Mouse (Mus musculus): ENCODE measurements around the gene Chst4.
"Not testable (repeated sequence)": the region's sequence is repeated elsewhere in the genome, so short reads cannot be mapped to it uniquely, and the experiment has no call there.

Gene Chst4

DNA sequence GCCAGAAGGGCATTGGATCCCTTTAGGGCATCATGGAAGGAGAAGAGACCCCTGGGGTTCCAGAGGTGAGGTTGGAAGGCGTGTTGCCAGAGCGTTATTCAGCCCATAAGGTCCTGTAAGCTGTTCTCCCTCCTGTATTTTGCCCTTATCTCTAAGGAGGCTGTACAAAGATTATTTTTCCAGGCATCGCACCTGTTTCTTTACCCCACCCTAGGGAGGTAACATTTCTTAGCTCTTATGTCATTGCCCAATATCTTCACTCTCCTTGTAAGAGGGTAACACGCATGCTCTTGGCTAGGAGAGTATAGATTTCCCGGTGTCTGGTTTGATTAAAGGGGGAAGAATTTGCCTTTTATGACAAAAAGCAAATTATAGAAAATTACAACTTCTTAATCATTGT is at the start of gene Chst4:
TSS of gene Chst4 (minus strand) at position 82 of the 400 bp plus-strand sequence.
- DNase-seq (ENCODE audit: low read depth, low spot score) = no peak

DNA sequence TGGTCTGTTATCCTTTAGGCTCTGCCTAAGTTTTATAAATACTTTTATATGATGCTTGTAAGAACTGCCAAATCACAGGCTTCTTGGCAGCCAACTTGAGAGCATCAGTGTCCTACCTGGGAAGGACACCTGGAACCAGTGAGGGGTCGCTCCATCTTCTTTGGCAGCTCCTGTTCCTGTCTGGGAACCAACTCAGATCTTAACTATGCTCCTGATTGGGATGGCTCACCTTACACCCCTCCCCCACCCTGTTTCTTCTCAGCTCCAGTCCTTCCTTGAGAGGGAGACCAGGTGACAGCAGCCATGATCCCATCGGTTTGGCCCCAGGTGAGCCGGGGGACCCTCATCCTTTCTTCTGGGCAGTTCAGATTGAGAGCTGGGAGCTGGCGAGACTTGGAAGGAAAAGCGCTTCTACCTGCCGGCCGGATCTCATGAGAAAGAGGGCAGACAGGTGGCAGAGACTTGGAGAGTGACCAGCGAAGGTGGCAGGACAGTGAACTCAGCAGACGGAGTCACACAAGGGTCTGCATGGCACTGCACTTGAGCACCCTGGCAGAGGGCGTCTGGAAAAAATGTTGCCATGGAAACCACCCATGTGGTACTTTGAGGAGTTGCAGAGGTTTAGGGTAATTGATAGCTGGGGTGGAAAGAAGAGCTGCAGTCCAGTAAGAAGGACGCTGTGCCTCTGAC is 43.0 kb upstream of the Chst4 start:
- peak; percentile 2 for DNase-seq (ENCODE audit: low read depth, low spot score)

DNA sequence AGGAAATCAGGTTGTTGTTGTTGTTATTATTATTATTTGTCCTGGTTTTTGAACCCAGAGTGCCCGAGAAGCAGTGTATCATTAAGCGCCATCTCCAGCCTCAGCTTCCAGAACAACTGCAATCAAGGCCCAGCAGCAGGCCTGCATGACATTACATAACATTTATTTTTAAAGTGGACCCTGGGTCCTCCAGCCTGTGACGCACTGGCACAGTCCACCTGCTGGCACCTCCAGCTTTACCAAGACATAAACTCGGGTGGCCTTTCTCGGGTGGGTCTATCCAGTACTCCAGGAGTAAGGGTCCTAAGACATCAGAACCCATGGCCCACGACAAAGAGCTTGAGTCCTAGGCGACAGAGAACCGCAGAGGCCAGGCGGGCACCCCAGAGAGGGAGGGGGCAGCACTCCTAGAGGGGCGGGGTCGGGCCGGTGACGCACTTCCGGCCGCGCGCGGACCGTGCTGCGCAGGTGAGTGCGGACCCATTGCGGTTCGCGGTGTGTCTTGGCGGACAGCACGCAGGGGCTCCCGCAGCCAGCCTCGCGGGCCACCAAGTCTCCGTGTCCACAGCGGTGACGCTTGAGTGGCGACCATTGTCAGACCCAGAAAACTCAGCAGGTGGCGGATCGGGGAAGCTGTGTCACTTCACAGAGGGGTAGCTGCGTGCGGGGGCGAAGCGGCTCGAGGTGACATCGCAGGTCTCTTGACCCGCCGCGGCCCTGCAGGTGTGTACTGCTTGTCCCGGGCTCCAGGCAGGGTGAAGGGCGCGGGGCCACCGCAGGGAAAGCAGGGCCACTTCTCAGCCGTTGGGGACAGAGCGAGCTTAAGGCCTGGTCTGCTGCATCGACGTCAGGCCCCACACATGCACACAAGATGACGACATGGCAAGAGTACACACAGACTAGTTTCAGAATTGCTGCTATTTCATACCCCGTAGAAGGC is 40.0 kb upstream of the Chst4 start, which contains the start of gene Zfp612:
TSS of gene Zfp612 (plus strand) at position 465 of the 940 bp plus-strand sequence.
- DNase-seq (ENCODE audit: low read depth, low spot score) = peak; percentile 45

DNA sequence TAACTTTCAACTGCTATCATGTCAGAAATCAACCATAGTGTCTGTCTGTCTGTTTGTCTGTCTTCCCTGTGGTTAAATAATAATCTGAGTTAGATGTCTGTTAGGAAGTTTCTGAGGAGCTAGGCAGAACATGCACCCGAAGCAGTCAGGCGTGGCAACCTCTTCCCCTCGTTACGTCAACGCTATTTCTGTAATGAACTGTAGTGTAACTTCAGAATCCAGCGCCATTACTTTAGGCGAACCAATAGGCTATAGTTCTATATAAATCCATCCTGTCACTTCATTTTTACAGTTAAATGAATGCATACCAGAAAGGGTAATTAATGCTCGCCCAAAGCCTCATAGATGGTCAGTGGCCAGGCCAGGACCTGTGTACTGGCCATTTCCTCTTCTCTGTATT is 35.0 kb upstream of the Chst4 start:
- DNase-seq (ENCODE audit: low read depth, low spot score) = no peak

DNA sequence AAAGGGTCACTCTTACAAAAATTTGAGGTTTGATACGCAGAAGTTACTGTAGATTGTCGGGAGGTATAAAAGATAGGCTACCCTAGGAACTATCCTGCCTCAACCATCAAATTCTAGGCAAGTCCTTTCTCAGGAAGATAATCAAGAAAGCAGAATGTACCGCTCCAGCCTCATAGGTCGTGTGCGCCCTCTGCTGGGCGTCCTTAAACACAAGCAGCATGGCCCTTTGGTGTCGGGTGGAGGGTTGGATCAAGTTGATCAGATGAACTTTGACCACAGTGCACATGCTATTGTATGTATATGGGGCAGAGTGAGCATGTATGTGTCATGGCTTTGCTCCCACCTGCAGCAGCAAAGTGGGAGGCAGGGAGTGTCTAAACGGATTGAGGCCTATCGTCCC is 32.1 kb upstream of the Chst4 start:
- DNase-seq (ENCODE audit: low read depth, low spot score) = peak; percentile 78

DNA sequence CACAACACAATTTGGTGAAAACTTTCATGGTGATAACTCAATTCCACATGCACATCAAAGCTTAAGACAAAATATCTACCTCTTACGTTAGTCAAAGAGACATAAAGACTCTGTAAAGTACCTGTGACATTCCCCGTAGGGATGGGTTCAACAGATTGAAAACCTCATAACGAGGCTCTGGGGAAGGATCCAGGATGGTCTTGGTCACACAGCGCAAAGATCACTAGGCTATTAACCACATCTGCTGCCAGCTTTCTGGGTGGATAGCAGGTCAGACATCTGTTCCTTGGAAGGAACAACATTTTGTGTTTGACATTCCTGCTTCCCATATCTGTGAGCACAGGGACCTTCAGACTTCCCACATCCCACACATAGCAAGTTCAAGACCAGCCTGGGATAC is 30.2 kb upstream of the Chst4 start:
- no peak for DNase-seq (ENCODE audit: low read depth, low spot score)

DNA sequence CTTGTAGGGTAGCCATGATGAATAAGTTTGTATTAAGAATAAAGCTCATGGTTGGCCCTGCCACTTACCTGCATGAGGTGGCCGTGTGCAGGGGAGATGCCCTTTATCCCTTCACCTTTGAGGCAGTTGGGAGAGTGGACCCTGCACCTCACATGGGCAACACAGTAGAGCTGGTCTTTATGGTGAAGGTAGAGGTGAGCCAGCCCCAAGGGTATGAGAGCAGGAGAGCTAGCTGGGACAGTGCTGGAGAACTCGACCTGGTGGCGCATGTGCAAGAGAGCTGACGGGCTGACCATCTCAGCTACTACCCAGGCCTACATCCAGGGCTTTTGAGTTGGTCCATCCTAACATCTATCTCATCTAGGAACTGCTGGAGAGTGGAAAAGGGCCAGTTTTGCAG is 26.1 kb upstream of the Chst4 start:
- no peak for DNase-seq (ENCODE audit: low read depth, low spot score)

DNA sequence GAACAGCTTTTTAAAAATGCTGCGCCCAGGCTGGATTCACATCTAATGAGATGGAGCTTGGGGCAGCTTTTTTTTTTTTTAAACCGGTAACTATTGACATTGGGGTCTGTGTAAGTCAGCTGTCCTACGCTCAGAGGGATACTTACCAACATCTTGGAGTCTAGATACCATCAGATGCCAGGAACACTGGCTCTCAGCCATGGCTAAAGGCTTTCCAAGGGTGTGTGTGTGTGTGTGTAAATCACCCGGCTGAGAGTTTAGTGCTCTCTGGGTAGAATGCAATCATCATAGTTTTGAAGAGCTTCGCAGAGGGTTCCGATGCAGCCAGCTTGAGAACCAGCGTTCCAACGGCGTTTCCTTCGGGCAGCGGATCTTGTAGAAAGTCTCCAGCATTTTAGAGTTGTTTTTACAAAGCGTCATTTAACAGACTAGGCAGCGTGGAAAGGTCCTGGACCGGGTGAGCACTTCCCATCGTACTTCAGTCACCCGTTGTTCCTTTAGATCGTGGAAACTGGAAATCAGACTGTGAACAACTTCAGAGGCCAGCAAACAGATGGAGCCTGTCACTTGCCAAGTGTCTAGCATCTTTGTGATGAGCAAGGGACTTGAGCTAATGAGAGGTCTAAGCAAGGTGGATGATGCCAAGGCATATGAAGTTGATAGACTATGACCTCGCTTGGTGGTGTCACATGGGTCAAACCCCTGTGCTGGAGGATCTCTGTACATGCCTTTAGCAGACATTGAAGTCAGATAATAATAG is 25.2 kb upstream of the Chst4 start:
- DNase-seq (ENCODE audit: low read depth, low spot score) = no peak

DNA sequence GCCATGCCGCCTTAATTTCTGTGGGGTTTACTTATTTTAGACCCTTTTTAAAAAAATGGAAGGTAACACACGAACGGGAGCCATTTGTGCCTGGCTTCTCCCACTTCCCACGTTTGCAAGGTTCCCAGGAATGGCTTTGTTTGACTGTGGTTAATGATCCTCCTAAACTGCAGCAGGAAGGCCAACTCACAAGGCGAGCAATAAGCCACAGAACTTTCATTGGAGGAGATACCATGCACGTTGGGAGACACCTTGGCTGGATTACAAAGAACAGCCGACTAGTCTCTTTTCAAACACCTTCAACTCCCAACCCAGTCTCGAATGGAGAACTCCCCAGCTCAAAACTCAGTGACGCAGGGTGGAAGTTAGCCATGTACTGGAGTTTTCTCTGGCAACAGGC is 24.6 kb upstream of the Chst4 start:
- DNase-seq (ENCODE audit: low read depth, low spot score) = no peak

DNA sequence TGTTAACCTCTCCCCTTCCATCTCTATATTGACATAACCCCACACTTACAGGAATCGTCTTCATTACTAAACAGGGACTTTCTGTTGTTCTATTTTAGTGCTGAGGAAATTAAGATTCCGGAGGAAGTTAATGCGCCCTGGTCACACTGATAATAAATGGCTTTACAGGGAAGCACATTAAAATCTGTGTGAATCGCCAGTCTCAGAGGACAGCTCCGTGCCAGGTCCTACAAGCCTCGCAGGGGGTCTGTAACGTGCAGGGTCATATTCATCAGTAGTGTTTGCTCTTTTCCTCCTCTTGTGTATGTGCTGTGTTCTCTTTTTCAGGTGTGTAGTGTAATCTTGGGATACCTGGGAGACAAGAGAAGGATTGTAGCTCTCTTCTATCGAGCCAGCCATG is 18.7 kb upstream of the Chst4 start:
- no peak for DNase-seq (ENCODE audit: low read depth, low spot score)

DNA sequence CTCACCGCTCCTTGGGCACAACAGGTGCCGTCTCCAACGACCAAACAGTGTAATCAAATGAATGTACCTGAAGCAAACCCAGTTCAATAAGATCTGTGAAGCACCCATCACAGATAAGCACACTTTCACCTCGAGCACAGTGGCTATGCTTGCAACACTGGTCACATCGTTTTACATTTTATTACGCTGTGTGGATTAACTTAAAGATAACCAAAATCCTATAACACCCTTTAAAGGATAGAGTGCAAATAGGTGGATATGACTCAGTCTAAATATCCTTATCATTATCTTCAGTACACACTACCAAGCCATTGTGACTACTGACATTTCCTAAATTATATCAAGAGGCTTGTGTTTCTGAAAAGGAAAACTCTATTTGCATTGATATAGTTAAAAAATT is 11.7 kb upstream of the Chst4 start:
- DNase-seq (ENCODE audit: low read depth, low spot score) = no peak

DNA sequence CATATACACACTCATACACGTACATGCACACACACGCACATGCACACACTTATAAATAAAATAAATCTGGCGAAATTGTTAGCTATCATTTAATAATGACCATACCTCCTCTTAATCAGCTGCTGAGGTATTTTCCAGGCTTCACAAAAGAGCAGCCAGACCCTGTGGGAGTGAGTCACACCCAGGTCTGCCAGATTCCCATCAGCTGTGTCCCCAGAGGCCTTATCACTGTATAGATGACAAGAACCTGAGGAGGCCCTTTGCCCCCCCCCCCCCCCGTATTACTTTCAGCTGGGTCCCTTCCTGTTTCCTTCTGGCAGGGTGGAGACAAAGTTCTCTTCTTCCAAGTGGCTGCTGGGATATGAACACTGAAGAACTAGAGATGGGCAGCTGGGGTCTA is 969 bp upstream of the Chst4 start:
- DNase-seq (ENCODE audit: low read depth, low spot score) = no peak

DNA sequence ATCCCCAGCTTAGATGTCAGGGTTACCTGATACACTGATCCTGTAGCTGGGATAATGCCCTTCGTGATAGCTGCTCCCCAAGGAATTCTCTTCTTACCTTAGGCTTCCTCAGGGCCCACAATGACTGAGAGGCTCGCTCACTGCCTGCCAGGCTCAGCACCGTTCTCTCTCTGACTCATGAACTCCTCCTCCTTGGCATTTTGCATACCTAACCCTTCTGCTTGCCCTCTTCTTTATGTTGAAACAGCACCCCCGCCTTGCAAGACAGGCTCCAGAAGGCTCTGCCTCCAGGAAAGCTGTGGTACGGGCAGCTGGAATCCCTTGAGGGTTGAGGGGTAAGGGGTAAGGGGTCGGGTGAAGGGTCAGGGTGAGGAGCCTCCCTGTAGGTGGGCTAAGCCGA is 324 bp downstream of the Chst4 start:
- no peak for DNase-seq (ENCODE audit: low read depth, low spot score)

DNA sequence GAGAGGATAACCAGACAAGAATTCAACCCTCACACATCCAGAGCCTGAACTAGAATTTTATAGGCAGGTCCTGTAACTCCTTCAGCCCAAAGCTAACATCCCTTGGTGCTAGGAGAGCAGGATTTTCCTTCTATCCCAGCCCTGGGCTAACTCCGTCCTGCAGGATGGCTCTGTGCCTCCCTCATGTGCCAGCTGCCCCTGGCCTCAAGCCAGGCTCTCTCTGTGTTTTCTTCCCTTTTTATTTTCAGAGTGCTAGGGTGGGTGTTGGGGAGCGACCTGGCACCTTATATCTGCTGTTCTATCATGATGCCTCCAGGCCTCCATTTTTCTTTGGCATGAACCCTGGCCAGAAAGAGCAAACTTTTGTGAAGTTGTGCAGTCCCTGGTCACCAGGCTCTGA is 3.4 kb downstream of the Chst4 start:
- no peak for DNase-seq (ENCODE audit: low read depth, low spot score)

DNA sequence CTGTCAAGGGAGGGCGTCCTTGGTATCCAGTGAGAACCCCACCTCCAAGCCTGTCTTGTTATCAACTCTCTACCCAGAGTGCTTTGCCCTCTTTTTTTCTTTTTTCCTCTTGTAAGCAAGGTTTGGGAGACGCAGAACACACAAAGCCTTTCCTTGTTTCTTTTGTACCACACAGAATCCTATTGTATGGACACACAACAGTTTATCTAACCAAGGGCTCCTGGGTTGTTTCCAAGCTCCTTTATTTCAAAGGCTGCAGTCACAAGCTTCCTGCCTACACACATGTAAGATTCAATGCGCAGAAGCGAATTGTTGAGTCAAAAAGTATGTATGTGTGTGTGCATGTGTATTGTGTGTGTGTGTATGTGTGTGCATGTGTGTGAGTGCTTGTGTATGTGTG is 5.2 kb downstream of the Chst4 start:
- DNase-seq (ENCODE audit: low read depth, low spot score) = no peak

DNA sequence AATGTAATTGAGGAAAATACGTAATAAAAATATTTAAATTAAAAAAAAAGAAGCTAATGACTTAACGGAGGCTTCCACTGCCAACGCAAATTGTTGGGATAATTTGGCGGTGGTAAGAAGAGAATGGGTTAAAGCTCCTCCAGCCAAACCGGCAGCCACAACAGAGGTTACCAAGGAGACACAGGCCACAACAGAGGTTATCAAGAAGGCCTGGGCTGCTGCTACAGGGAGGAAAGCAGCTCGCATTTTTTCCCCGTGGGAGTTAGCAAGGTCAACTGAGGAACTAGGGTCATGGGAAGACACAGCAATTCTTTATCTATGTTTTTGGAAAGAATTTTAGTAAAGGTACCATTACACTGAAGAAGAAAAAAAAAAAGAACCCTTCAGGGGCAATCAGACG is 5.8 kb downstream of the Chst4 start:
- DNase-seq (ENCODE audit: low read depth, low spot score) = not testable (repeated sequence)

DNA sequence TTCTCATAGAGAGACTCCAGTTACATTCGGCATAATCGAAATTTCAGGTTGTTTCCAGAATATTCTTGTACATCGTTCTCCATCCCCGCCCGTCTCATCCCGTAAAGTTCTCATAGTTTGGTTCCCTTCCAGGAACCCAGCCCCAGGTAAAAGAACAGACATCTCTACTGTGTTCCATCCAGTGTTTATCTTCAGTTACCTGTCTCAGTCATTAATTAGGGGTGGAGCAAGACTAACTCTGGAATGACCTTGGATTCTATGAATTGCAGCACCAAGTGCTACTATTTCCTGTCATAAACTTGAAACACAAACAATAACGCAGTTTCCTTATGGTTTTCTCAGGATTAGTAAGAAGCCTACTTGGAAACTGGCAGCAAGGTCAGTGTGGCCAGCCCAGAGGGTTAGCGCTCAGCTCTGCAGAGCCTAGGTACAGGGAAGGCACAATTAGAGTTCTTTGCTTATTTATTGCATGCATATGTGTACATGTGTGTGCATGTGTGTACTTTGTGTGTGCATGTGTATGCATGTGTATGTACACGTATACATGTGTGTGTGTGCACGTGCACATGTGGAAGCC is 16.7 kb downstream of the Chst4 start:
- no peak for DNase-seq (ENCODE audit: low read depth, low spot score)

DNA sequence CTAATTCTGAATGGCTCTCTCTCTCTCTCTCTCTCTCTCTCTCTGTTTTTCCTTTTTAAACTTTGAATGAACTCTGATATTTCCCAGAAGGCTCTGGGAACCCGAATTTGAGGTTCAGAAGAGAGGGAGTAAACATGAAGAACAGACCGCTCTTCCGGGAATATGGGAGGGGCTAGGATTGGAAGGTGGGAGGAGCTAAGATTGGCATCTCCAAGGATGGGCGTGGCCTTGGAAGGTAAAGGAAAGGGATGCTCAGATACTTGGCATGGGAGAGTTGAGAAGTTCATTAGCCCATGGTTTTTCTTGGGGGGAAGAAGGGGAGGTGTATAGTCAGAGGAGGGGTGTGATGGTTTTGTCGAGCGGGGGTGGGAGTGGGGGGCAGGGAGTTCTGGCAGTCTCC is 17.5 kb downstream of the Chst4 start:
- DNase-seq (ENCODE audit: low read depth, low spot score) = no peak

DNA sequence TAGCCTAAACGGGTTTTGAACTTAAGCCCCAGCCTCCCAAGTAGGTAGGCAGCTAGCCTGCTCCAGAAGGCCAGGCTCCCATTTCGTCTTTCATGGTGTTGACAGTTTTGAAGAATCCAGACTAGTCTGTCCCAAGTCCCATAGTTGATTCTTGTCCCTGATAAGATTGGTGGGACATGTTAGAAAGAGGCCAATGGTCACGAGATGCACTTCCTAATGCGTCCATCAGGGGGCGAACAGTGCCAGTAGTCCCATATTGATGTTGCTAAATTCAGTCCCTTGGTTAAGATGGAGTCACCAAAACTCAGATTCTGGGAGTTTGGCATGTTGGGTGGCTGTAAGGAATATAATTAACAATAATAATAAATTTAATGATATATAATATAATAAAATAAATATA is 28.7 kb downstream of the Chst4 start:
- DNase-seq (ENCODE audit: low read depth, low spot score) = peak; percentile 49

DNA sequence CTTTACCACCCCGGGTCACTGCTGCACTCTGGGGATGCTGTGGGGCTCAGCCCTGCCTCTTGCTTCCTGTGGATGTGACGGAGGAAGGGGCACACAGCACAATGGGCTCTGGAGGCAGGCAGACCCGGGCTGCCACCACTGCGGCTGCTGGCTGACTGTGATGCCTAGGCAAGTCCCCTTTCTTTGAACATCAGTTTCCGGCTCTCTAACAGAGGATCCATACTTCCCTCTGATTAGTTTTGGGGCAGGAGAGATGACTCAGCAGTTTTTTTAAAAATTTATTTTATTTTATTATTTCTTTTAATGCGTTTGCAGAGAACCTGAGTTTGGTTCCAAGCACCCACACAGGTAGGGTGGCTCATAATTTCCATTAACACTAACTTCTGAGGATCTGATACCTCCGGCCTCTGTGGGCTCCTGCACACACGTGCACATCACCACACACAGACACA is 30.5 kb downstream of the Chst4 start:
- DNase-seq (ENCODE audit: low read depth, low spot score) = no peak

DNA sequence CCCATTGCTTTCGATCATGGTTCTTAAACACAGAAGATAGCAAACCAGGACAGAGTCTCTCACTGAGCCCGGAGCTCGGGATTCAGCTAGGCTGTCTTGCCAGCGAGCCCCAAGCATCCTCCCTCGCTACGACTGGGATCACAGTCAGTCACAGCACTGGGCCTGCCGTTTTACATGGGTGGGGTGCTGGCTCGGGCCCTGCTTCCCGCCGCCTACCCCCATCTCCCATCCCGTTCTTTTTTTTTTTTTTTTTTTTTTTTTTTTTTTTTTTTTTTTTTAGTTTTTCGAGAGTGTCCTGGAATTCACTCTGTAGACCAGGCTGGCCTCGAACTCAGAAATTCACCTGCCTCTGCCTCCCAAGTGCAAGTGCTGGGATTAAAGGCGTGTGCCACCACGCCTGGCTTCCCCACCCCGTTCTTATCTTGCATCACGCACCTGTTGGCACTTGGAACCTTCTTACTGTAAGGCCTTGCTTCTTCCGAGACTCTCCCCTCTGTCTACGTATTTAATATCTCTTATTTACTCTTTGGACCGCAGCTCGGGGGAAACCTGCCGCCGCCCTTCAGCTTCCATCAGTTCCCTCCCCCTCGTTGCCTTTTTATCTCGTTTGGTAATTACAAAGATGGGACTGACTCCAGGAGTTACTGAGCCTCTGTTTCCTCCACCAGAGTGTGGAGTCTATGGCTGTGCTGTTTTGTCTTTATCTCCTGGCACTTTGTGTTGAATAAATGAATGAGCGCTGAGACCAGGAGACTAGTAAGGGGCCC is 31.1 kb downstream of the Chst4 start:
- no peak for DNase-seq (ENCODE audit: low read depth, low spot score)

Measured in forelimb bud, embryonic 11.5 days (tissue).